Mouse (Mus musculus) midbrain, embryonic 16.5 days (tissue): Measurements from ENCODE around the gene Myom1. TPM values are rescaled to one million over a fixed set of nuclear protein-coding genes. Genes with fewer than 3 reads are reported as not detected.

Source experiments
- ATAC-seq: fragments of 200-750 bp; cut with Nextera tagmentation; 2 replicates; pipeline ENCODE4 v1.8.0; 2017; ENCODE audit warnings: moderate TSS enrichment
- H3K27ac ChIP-seq: fragments of 300-500 bp; sonication (generic); 2 replicates; pipeline ENCODE4 v1.5.1; 2014; ENCODE audit warnings: mild to moderate bottlenecking, low read length, mixed read lengths
- H3K27me3 ChIP-seq: fragments of 300-500 bp; sonication (generic); 2 replicates; pipeline ENCODE4 v1.6.1; 2014; ENCODE audit warnings: low read depth, low read length, mixed read lengths; ENCODE audit not compliant: control insufficient read depth, insufficient read depth
- H3K36me3 ChIP-seq: fragments of 300-500 bp; sonication (generic); 2 replicates; pipeline ENCODE4 v1.6.1; 2014; ENCODE audit warnings: mild to moderate bottlenecking, low read length, moderate library complexity, mixed read lengths; ENCODE audit not compliant: control insufficient read depth, insufficient read depth
- H3K4me1 ChIP-seq: fragments of 300-500 bp; sonication (generic); 2 replicates; pipeline ENCODE4 v1.6.1; 2014; ENCODE audit warnings: mild to moderate bottlenecking, low read length, mixed read lengths; ENCODE audit not compliant: control insufficient read depth, insufficient read depth
- H3K4me2 ChIP-seq: fragments of 300-500 bp; sonication (generic); 2 replicates; pipeline ENCODE4 v1.6.1; 2014; ENCODE audit warnings: mild to moderate bottlenecking, low read length, mixed read lengths
- H3K4me3 ChIP-seq: fragments of 300-500 bp; sonication (generic); 2 replicates; pipeline ENCODE4 v1.5.1; 2014; ENCODE audit warnings: low read depth, mild to moderate bottlenecking, low read length, moderate library complexity, mixed read lengths
- H3K9ac ChIP-seq: fragments of 300-500 bp; sonication (generic); 2 replicates; pipeline ENCODE4 v1.6.1; 2014; ENCODE audit warnings: low read depth, low read length, mixed read lengths
- H3K9me3 ChIP-seq: fragments of 300-500 bp; sonication (generic); replicated peaks from 2 replicates; pipeline ENCODE4 v1.6.1; 2014; ENCODE audit warnings: mild to moderate bottlenecking, low read length, mixed read lengths; ENCODE audit not compliant: control insufficient read depth, poor library complexity, severe bottlenecking
- WGBS: fragments of 180-500 bp; shearing (Covaris S2); extraction: QIAGEN DNeasy Blood & Tissue Kit; methylation state at CpG from one replicate; pipeline ENCODE4 v1.1.7; 2014; 5-methylcytosine and 5-hydroxymethylcytosine counted together
- polyA plus RNA-seq: library from polyadenylated mRNA; unstranded; fragments of >200 nt; fragmentation: Nextera tagmentation; extraction: Ambion mirVana; gene quantifications from 2 replicates; pipeline ENCODE4 v1.2.1, GENCODE M21; 2015

The Myom1 gene
- polyA plus RNA-seq, 1 experiment from 2014 or later, result 1.4 TPM

DNA sequence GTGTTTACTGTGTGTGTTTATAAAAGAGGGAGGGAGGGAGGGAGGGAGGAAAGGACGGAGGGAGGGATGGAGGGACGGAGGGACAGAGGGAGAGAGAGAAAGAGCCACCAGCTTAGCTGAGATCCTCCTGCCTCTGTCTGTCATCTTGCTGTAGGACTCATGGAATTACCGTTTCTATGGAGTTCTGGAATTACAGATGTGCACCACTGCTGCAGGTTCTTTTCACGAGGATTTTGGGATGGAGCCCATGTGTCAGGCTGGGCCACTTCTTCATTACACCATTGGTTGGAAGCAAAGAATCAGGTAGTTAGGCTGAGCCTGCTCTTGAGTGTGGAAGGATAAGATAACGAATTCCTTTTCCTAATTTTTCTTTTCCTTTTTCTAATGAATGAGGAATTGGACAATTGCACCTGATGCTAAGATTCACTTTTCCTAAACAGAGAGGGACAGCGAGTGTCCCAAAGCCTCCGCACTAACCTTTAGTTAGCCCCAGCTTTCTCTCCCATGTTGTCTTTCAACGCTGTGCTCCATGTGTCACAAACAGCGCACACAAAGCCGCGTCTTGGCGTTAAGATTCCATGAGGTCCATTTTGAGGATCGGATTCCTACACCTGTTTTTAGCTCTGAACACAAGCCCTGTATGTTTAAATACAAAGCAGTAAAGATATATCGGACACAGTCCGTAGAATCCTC is 16.3 kb downstream of the Myom1 start:
- no peak for ATAC-seq

DNA sequence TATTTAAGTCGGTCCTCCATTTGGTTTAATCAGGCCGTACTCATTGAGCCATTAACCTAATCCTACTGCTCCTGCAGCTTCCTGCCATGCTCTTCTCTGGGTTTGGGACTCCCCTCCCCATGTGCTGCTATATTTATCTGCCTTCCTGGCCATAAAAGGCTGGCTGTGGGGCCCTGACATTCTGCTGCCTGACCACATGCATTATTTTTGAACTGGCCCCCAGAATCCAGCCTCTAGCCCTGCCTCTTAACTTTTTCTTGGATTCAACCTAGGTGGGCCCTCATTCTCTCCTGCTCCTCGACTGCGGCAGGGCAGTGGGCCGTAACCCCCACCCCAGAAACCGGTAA is 16.8 kb downstream of the Myom1 start:
- Histone ChIP-seq H3K4me1 (no peaks in the 10 kb centered on the region; the same call in 1 of the 2 replicates), H3K9me3 (no peaks in the 10 kb centered on the region), H3K27me3 (no peaks in the 10 kb centered on the region), H3K4me2 (no peak overlapping the region), H3K9ac (no peak overlapping the region), H3K27ac (no peak overlapping the region), H3K36me3 (no peaks in the 10 kb centered on the region), H3K4me3 (no peak overlapping the region)
- no peak for ATAC-seq
- WGBS, result 29% methylated on average over 6 of the region's 6 CpGs

More for the DNA sequence above, 16.3 kb downstream of the Myom1 start:
- H3K27me3 ChIP-seq, result no peaks in the 10 kb centered on the region
- WGBS, result 82% methylated on average over 15 of the region's 15 CpGs
- no peaks in the 10 kb centered on the region; the same call in 1 of the 2 replicates for H3K4me1 ChIP-seq
- H3K27ac ChIP-seq, result no peak overlapping the region
- no peaks in the 10 kb centered on the region for H3K36me3 ChIP-seq
- no peak overlapping the region for H3K9ac ChIP-seq
- H3K9me3 ChIP-seq, result no peaks in the 10 kb centered on the region
- H3K4me2 ChIP-seq, result no peak overlapping the region
- H3K4me3 ChIP-seq, result no peak overlapping the region

DNA sequence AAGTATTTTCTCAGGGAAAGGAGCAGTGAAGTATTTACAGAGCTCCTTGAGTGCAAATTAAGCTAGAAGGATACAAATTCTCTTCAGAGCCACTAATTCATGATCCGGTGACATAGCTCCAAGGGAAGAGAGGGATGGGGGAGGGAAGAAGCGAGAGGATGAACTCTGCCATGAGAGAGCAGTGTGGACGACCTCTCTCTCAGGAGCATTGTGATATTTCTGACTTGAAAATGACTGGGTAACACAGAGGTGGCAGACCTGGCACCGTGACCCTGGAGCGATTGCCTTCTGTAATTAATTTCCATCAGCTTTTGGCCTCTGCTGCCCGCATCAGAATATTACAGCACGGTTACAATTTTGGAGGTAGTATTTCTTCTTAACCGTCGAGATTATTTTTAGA is 17.4 kb downstream of the Myom1 start:
- H3K27me3 ChIP-seq, result no peaks in the 10 kb centered on the region
- no peak for ATAC-seq
- H3K27ac ChIP-seq, result no peak overlapping the region
- H3K9ac ChIP-seq, result no peak overlapping the region
- H3K9me3 ChIP-seq, result no peaks in the 10 kb centered on the region
- H3K4me1 ChIP-seq, result no peaks in the 10 kb centered on the region; the same call in 1 of the 2 replicates
- H3K36me3 ChIP-seq, result no peaks in the 10 kb centered on the region
- H3K4me3 ChIP-seq, result no peak overlapping the region
- H3K4me2 ChIP-seq, result no peak overlapping the region
- WGBS, result 61% methylated on average over 9 of the region's 9 CpGs

DNA sequence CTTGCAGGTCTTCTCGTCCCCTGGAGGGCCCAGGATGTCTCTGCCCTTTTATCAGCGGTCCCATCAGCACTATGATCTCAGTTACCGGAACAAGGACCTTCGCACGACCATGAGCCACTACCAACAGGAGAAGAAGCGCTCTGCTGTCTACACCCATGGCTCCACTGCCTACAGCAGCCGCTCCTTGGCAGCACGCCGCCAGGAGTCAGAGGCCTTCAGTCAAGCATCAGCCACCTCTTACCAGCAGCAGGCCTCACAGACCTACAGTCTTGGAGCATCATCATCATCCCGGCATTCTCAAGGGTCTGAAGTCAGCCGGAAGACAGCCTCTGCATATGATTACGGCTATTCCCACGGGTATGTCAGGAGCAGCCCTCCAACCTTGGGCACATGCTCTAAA is 20.4 kb downstream of the Myom1 start:
- no peaks in the 10 kb centered on the region for H3K9me3 ChIP-seq
- no peak overlapping the region for H3K4me2 ChIP-seq
- no peak for ATAC-seq
- H3K4me1 ChIP-seq, result no peaks in the 10 kb centered on the region; the same call in 1 of the 2 replicates
- no peak overlapping the region for H3K4me3 ChIP-seq
- no peak overlapping the region for H3K27ac ChIP-seq
- H3K9ac ChIP-seq, result no peak overlapping the region
- no peaks in the 10 kb centered on the region for H3K27me3 ChIP-seq
- WGBS, result 90% methylated on average over 13 of the region's 13 CpGs
- no peaks in the 10 kb centered on the region for H3K36me3 ChIP-seq

DNA sequence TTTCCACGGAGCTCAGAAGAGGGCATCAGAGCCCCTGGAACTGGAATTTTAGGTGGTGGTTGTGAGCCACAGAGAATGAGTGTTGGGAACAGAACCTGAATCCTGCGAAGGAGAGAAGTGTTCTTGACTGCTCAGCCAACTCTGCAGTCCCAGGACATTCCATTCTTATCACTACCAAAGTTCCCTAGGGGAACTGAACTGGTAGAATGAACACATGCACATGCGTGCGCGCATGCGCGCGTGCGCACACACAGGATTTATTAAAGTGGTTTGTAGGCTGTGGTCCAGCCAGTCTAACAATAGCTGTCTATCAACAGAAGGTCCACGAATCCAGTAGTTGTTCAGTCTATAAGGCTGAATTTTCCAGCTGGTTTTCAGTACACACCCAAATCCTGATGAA is 21.6 kb downstream of the Myom1 start:
- no peak overlapping the region for H3K9ac ChIP-seq
- H3K27ac ChIP-seq, result no peak overlapping the region
- no peaks in the 10 kb centered on the region for H3K27me3 ChIP-seq
- no peak overlapping the region for H3K4me2 ChIP-seq
- no peak for ATAC-seq
- H3K36me3 ChIP-seq, result no peaks in the 10 kb centered on the region
- H3K4me1 ChIP-seq, result no peaks in the 10 kb centered on the region; the same call in 1 of the 2 replicates
- WGBS, result 94% methylated on average over 10 of the region's 10 CpGs
- no peaks in the 10 kb centered on the region for H3K9me3 ChIP-seq
- no peak overlapping the region for H3K4me3 ChIP-seq

DNA sequence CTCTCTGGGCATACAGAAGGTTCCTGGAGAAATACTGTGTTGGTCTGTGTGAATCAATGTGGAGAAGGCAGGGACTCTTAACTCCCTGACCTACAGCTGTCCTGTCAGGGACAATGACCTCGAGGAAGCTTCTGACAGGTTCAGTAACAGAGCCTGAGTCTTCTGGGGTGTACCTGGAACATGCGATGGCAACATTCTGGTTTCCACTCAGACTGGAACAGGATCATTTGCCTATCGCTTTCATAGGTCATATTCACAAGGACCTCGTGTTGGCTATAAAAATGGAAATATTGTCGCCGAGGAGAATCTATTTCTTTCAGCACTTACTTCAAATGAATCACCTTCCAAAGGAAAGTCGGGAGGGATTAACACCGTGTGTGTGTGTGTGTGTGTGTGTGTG is 23.5 kb downstream of the Myom1 start:
- H3K27me3 ChIP-seq, result no peaks in the 10 kb centered on the region
- ATAC-seq, result no peak
- 77% methylated on average over 8 of the region's 8 CpGs for WGBS

DNA sequence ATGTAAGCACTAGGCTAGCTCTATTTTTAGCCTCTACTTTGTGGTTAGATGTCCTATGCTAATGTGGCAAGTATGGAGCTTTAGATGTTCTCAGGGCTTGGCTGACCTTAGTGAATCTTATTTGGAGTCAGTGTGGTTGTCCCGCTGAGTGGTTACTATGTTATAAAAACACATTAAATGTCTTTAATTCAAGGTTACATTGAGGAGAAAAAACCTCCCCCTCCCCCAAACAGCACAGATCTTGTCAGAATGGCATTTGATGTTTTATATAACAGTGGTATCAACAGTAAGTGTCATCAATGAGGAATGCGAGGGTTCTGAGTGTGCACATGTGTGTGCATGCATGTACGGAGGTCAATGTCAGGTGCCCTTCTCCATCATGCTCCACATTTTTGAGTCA is 24.8 kb downstream of the Myom1 start:
- Histone ChIP-seq H3K27me3 (no peaks in the 10 kb centered on the region), H3K9me3 (no peaks in the 10 kb centered on the region), H3K36me3 (no peaks in the 10 kb centered on the region), H3K27ac (no peak overlapping the region), H3K4me1 (no peaks in the 10 kb centered on the region), H3K9ac (no peak overlapping the region), H3K4me3 (no peak overlapping the region), H3K4me2 (no peak overlapping the region)
- no peak for ATAC-seq
- WGBS, result 91% methylated on average over 3 of the region's 3 CpGs

More for the DNA sequence above, 23.5 kb downstream of the Myom1 start:
- no peak overlapping the region for H3K4me3 ChIP-seq
- H3K27ac ChIP-seq, result no peak overlapping the region
- no peaks in the 10 kb centered on the region for H3K9me3 ChIP-seq
- H3K4me1 ChIP-seq, result no peaks in the 10 kb centered on the region
- H3K4me2 ChIP-seq, result no peak overlapping the region
- H3K36me3 ChIP-seq, result no peaks in the 10 kb centered on the region
- H3K9ac ChIP-seq, result no peak overlapping the region

DNA sequence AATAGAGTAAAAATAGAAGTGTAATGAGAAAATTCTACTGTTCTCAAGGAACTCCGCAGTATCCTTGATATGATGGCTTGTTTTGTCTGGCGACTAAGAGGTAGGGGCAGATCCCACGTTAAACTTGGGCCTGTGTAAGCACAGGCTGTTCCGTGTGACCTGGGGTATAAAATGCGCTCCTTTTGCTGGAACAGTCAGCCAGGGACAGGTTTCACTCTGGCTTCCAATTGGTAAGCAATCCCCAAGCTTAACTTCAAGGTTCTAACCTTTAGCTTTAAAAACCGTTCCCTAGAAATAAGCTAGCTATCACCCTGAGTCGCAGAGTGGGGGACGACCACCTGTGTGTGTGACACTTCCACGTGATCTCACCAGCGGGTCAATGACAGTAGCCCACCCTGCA is 30.3 kb downstream of the Myom1 start:
- Histone ChIP-seq H3K9me3 (no peaks in the 10 kb centered on the region), H3K4me2 (no peak overlapping the region), H3K27ac (no peak overlapping the region), H3K4me1 (no peaks in the 10 kb centered on the region), H3K36me3 (no peaks in the 10 kb centered on the region), H3K4me3 (no peak overlapping the region), H3K9ac (no peak overlapping the region), H3K27me3 (no peaks in the 10 kb centered on the region)
- 89% methylated on average over 10 of the region's 10 CpGs for WGBS
- ATAC-seq, result no peak

DNA sequence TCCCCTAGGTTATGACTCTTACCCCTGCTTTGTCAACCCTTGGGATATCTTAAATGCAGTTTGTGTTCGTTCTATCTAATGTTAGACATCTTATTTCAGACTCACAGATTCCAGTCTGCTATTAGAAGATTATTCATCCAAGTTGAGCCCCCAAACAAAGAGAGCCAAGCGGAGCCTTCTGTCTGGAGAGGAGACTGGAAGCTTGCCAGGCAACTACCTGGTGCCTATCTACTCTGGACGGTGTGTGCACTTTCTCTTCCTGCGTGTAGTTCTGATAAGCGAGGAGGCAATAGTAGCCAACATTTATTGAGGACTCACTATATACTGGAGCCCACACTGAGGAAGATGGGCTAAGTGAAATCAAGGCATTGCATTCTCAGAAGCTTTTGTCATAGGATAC is 32.0 kb downstream of the Myom1 start:
- Histone ChIP-seq H3K27ac (no peak overlapping the region), H3K36me3 (no peaks in the 10 kb centered on the region), H3K9me3 (no peaks in the 10 kb centered on the region), H3K4me2 (no peak overlapping the region), H3K9ac (no peak overlapping the region), H3K27me3 (no peaks in the 10 kb centered on the region), H3K4me1 (no peaks in the 10 kb centered on the region), H3K4me3 (no peak overlapping the region)
- 76% methylated on average over 5 of the region's 5 CpGs for WGBS
- no peak for ATAC-seq
